Mouse (Mus musculus) liver, adult 2 months (tissue): ENCODE measurements around the gene Itgb5.

Source experiments
- CTCF ChIP-seq: fragments of 200-500 bp; IDR thresholded peaks from 2 replicates; pipeline ENCODE4 v1.5.1; 2011; ENCODE audit warnings: low read depth, low read length, control low read depth
- POLR2A ChIP-seq: fragments of 200-500 bp; IDR thresholded peaks from 2 replicates; pipeline ENCODE4 v1.6.1; 2011; ENCODE audit warnings: low read length, control low read depth; ENCODE audit not compliant: insufficient read depth; ENCODE audit errors: extremely low read depth

DNA sequence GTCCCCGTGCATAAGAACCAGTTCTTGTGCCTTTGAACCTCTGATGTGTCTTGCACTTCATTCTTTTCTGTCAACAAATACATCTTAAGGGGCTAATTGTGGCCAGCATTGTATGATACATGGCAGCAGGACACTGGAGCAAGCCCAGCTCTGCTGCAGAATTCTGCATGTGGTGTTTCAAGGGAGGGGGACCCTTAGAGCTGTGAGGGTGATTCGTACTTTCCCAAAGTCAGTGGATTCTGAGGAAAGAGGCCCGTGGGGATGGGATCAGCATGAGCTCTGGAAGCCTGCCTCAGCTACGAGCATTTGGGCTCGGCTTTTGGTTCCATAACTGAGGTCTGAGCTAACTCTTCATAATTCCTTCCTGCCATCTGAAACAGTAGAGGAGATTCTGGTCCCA, 75.1 kb downstream of the Itgb5 start:
- TF ChIP-seq POLR2A: no peak
- TF ChIP-seq CTCF: no peak
